ENCODE assay signal across 16 mouse cellular contexts in genomic region chr1:177561716-177562588, GRCm38 (mm10).
DNase-seq lines count a peak whose midpoint lies in the region; ATAC-seq and TF ChIP-seq lines count a peak whose summit lies in the region.
"Had no signal": no experiment of that assay in that cellular context is flagged by ENCODE, and none has a peak within 500 bp of the region (broad histone marks: within the 10 kb centered on the region; RNA-seq: fewer than 3 reads in every experiment).

No protein-coding gene starts in this region.

- intact Hi-C loops in left cerebral cortex, postnatal 14 days (cut with DNase I), result no loop called here
- intact Hi-C loops in heart, postnatal 36 days (cut with DNase I), result no loop called here

- DNase-seq in left cerebral cortex, postnatal 14 days (ENCODE audit: low spot score in 2 of 2), result peak; percentile 34 to 40
- no peak for DNase-seq in left cerebral cortex, adult 11 months (ENCODE audit: low spot score)
- DNase-seq in forebrain, postnatal 0 days, result peak; percentile 41
- DNase-seq in yolk sac, embryonic 10.5 days (ENCODE audit: low spot score), result peak; percentile 8
- DNase-seq in stomach, postnatal 0 days (ENCODE audit: low spot score), result no peak
- DNase-seq in heart, postnatal 36 days, result no peak
- no peak for DNase-seq in lung, postnatal 14 days
- DNase-seq: B cell, adult 2 months; cerebellum, adult 9-10 months; gastrocnemius, postnatal 10 days; kidney, adult 8-10 months; lung, embryonic 14.5 days; right cerebral cortex, postnatal 14 days had no signal

- peak; percentile 38 for ATAC-seq in forebrain, postnatal 0 days
- ATAC-seq in midbrain, embryonic 13.5 days, result peak; percentile 57
- no peak for ATAC-seq in stomach, postnatal 0 days (ENCODE audit: low FRiP score, low TSS enrichment)

- H3K9ac ChIP-seq in forebrain, postnatal 0 days, result no peak overlapping the region
- no peak overlapping the region for H3K9ac ChIP-seq in midbrain, embryonic 13.5 days (replicated peaks)
- H3K9ac ChIP-seq in stomach, postnatal 0 days (ENCODE audit: low read length), result no peak overlapping the region
- H3K9ac ChIP-seq: limb, embryonic 13.5 days; lung, embryonic 14.5 days had no signal

- TF ChIP-seq CTCF in forebrain, postnatal 0 days (IDR thresholded peaks at IDR 0.05; ENCODE audit: low read depth), result no peak
- TF ChIP-seq CTCF in stomach, postnatal 0 days (IDR thresholded peaks at IDR 0.05; ENCODE audit: low read depth), result no peak

- peaks cover 2% of the 10 kb centered on the region; the same call in 1 of the 2 replicates for H3K4me1 ChIP-seq in forebrain, postnatal 0 days (ENCODE audit: insufficient read depth)
- H3K4me1 ChIP-seq in midbrain, embryonic 13.5 days (replicated peaks), result peaks cover 13% of the 10 kb centered on the region
- H3K4me1 ChIP-seq in stomach, postnatal 0 days (replicated peaks; ENCODE audit: control insufficient read depth, insufficient read depth), result no peaks in the 10 kb centered on the region

- no peak for TF ChIP-seq EP300 in stomach, postnatal 0 days (optimal IDR thresholded peaks at IDR 0.05)

- H3K27me3 ChIP-seq in forebrain, postnatal 0 days (ENCODE audit: insufficient read depth, low read length), result no peaks in the 10 kb centered on the region
- H3K27me3 ChIP-seq in midbrain, embryonic 13.5 days, result 0 out of 2 replicates have a peak, but pooled peaks cover 5% of the 10 kb centered on the region
- H3K27me3 ChIP-seq in stomach, postnatal 0 days (ENCODE audit: control insufficient read depth, insufficient read depth, low read length), result no peaks in the 10 kb centered on the region
- H3K27me3 ChIP-seq: limb, embryonic 13.5 days had no signal

- H3K4me2 ChIP-seq in forebrain, postnatal 0 days (ENCODE audit: low read depth), result no peak overlapping the region
- peak overlapping the region; percentile 37 for H3K4me2 ChIP-seq in midbrain, embryonic 13.5 days (replicated peaks)
- H3K4me2 ChIP-seq in stomach, postnatal 0 days (replicated peaks; ENCODE audit: low read depth), result no peak overlapping the region
- H3K4me2 ChIP-seq: limb, embryonic 13.5 days; lung, embryonic 14.5 days had no signal

- H3K27ac ChIP-seq in forebrain, postnatal 0 days (ENCODE audit: low read depth, low read length), result 0 out of 2 replicates have a peak overlapping the region, but pooled peaks have one; percentile 10
- H3K27ac ChIP-seq in midbrain, embryonic 13.5 days, result no peak overlapping the region; the same call in 1 of the 2 replicates
- no peak overlapping the region for H3K27ac ChIP-seq in stomach, postnatal 0 days (replicated peaks)
- H3K27ac ChIP-seq: layer of hippocampus, adult 2 months; limb, embryonic 13.5 days had no signal

- WGBS in forebrain, postnatal 0 days, result 38% methylated on average over 17 of the region's 17 CpGs
- 23% methylated on average over 17 of the region's 17 CpGs for WGBS in midbrain, embryonic 13.5 days
- 84% methylated on average over 17 of the region's 17 CpGs for WGBS in stomach, postnatal 0 days

- no peaks in the 10 kb centered on the region for H3K9me3 ChIP-seq in forebrain, postnatal 0 days (ENCODE audit: low read length)
- H3K9me3 ChIP-seq in midbrain, embryonic 13.5 days, result no peaks in the 10 kb centered on the region
- no peaks in the 10 kb centered on the region for H3K9me3 ChIP-seq in stomach, postnatal 0 days (ENCODE audit: control insufficient read depth, low read length)
- H3K9me3 ChIP-seq: limb, embryonic 13.5 days had no signal

- H3K4me3 ChIP-seq in forebrain, postnatal 0 days (ENCODE audit: low read depth, low read length), result no peak overlapping the region
- no peak overlapping the region for H3K4me3 ChIP-seq in midbrain, embryonic 13.5 days (replicated peaks)
- no peak overlapping the region for H3K4me3 ChIP-seq in stomach, postnatal 0 days (ENCODE audit: low read depth, low read length)
- H3K4me3 ChIP-seq: layer of hippocampus, adult 2 months; limb, embryonic 13.5 days had no signal

- no peaks in the 10 kb centered on the region for H3K36me3 ChIP-seq in forebrain, postnatal 0 days (ENCODE audit: insufficient read depth)
- no peaks in the 10 kb centered on the region for H3K36me3 ChIP-seq in midbrain, embryonic 13.5 days
- no peaks in the 10 kb centered on the region for H3K36me3 ChIP-seq in stomach, postnatal 0 days (ENCODE audit: control insufficient read depth, insufficient read depth, low read length)
- H3K36me3 ChIP-seq: limb, embryonic 13.5 days had no signal

Comparison
In these comparisons a context has a peak if more than half of its experiments do, and no peak if none do; other contexts are left out.
1. DNase-seq: peak in left cerebral cortex, postnatal 14 days (2 of 2), forebrain, postnatal 0 days (single experiment) and yolk sac, embryonic 10.5 days (single experiment); none in left cerebral cortex, adult 11 months (single experiment), stomach, postnatal 0 days (single experiment), heart, postnatal 36 days (0 of 2) and lung, postnatal 14 days (single experiment).